Mouse (Mus musculus) inflammation-experienced regulatory T-cells, adult 6 months (primary cell): Measurements from ENCODE around the gene Lin28a. TPM values are rescaled to one million over a fixed set of nuclear protein-coding genes. Genes with fewer than 3 reads are reported as not detected.
"Not testable (repeated sequence)": the region's sequence is repeated elsewhere in the genome, so short reads cannot be mapped to it uniquely, and the experiment has no call there.

Experiments used
- ATAC-seq: one replicate; pipeline ENCODE4 v1.8.0; 2017
- polyA plus RNA-seq, 3 experiments: library from polyadenylated mRNA; unstranded; fragments of 100-300 nt; shearing (Covaris generic); gene quantifications; one replicate each; pipeline ENCODE4 v1.2.1; 2017

Lin28a gene
- polyA plus RNA-seq, 3 experiments from 2014 or later, result 0.16 TPM; not detected in 2

DNA sequence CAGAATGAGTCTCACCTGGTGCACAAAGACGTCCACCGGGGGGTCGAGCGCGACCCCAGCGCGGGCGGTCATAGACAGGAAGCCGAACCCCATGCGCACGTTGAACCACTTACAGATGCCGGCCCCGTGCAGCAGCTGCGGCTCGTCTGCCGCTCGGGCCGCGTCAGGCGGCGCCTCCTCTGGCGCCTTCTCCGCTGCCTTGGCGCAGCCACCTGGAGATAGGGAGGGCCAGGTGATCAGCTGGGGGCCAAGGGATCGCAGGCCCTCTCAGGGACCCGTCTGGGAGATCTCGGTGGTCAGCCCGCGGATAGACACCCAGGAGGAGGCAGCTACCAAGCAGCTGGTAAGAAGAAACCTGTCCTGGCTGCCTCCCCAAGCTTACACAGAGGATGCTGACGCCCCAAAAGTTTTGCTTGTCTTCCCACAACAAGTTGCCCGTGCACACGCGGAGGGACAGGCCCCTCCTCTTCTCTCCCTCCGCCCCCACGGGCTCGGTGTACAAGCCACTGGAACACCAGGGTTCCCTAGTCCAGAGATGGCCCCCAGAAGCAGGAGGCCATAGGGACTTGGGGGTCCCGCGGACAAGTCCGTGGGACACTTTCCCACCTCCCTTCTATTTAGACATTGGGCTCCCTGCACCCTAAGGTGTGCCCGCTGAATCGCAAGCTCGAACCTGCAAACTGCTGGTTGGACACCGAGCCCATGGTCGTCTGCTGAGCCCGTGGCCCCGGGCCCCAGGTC is 433 bp downstream of the Lin28a start:
- no peak for ATAC-seq

GRCm38 (mm10) chr4:134017201-134017865 is 1.3 kb downstream of the Lin28a start:
- ATAC-seq, result no peak

- no peak for ATAC-seq
Measured at GRCm38 (mm10) chr4:134016767-134017166, 1.9 kb downstream of the Lin28a start.

GRCm38 (mm10) chr4:134016208-134016607 is 2.4 kb downstream of the Lin28a start:
- no peak for ATAC-seq

- no peak for ATAC-seq
Measured at GRCm38 (mm10) chr4:134012858-134013528, 5.6 kb downstream of the Lin28a start.

DNA sequence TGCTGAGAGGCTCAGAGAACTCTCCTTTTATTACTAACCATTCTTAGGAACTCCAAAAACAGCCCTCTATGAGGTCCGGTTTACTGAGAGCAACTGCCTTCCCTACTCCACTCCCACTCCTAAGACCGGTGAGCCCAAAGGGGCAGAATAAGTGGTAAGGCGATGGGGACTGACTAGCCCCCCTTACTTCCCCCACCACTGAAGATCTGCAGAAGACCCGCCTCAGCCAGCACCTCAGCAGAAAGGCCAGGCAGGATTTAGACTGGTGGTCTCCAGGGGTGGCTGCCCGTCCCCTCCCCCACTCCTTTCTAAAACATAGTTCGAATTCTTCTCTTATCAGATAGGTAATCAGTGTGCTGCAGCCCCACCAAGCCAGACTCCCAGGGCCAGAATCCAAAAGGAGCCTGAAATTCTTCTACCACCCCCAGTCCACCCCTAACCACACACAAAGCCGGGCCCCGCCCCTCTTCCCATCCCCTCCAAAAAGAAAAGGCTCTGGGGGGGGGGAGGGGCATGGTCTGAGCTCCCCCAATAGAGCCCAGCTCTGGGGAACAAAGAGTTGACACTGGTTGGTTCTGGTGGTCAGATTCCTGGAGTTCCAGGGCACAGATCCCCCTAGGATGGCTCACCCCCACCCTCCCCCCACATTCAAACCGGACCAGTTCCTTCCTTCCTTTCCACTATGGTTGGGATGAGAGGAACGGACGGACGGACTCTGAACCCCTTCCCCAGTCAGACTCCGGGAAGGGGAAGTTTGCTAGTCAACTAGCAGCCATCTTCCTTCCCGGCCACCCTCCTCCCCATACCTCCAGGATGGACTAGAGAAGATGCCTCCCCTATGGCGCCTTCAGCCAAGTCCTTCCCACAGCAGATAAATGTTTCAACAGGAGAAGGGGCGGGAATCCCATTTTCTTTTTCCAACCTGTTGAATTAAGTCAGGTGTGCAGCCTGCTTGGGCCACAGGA is 6.9 kb downstream of the Lin28a start:
- no peak for ATAC-seq

DNA sequence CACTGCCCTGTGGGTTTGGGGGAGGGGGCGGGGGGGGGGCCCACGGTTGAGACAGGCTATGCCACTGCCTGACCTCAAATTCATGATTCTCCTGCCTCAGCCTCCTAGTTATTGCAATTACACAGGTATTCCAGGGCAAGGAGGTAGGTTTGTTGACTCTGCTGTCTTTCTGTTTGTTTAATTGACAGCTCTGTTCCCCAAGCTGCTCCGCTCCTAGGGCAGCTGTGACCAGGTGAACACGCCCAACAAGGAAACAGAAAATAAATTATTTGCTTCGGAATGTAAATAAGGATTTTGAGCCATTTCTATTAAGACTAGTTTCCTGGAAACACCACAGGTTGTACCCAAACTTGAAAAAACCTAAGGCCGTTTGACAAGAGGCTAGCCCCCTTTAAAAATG is 8.9 kb downstream of the Lin28a start:
- no peak for ATAC-seq

DNA sequence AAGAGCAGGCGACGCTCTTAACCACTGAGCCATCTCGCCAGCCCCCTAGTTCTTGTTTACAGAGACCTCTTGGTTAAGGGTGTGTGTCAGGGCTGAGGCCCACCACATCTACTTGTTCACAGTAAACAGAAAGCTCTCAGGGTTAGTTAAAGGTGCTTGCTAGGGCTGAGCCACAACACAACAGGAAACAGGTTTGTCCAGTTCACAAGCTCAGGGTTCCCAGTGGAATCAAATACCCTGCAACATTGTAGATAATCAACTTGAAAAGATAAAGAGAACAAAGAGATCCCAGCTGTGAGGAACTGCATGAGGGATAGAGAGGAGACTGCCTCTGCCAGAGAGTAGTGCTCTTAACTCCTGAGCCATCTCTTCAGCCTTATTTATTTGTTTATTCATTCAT is 11.8 kb downstream of the Lin28a start:
- ATAC-seq, result no peak

DNA sequence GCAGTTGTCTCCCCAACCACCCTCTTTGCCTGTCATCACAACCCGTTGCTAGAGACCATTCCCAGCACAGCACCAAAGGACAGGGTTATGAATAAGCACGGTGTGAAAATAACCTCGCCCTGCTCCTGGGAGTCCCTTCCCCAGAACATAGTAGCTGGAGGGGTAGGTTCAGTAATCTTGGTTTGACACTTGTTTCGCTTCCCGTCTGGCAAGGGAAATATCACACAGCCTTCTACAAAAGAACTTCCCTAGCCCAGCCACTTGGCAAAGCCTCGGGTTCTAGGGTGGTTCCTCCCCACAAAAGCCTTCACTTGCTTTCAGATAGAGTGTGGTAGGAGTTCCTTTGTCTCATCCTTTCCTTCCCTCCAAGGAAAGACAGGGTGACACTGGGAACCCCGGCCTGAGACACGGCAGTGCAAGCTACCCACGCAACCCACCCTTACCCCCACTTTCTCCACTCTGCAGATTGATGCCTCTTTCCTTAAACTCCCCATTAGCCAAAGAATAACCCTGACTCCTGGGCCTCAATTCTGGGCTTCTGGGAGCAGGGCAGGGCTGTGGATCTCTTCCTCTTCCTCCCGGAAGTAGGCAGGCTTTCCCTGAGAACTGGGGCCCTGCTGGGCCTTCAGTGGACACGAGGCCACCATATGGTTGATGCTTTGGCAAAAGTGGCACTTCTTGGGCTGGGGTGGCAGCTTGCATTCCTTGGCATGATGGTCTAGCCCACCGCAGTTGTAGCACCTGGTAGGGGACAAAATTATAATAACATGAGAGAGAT is 12.9 kb downstream of the Lin28a start:
- ATAC-seq, result no peak

DNA sequence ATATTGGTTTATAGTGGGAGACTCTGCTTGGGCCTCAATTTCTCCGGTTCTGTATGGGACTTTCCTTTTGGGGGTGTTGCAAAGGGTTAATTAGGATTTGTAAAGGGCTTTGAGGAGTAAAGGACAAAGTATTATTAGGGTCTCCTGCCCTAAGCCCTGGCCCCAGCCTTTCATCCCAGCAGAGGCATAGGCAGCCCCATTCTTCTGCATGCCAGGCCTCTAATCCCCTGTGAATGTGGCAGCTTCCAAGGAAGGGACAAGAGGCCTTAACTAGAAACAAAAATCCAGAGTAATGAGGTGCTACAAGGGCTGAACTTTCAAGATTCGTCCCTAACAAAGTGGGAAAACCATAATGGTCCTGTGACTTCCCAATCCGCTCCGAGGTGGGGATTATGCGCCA is 15.7 kb downstream of the Lin28a start:
- ATAC-seq, result no peak

DNA sequence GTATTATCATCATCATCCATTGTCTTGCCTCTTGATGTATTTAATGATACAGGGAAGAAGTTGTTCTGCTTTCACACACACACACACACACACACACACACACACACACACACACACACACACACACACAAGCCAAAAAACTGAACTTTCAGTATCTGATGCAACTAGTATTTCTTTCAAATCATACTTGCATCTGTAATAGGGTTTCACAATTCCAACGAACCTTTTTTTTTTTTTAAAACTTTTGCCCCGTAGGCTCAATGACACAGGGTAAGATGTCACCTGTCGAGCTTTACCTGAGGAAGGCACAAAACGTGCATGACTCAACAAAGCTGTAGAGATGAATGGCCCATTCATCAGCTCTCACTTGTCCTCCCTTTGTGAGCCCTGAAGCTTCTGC is 16.4 kb downstream of the Lin28a start:
- ATAC-seq, result no peak

- ATAC-seq, result no peak
Measured at GRCm38 (mm10) chr4:134001710-134002109, 16.9 kb downstream of the Lin28a start.

DNA sequence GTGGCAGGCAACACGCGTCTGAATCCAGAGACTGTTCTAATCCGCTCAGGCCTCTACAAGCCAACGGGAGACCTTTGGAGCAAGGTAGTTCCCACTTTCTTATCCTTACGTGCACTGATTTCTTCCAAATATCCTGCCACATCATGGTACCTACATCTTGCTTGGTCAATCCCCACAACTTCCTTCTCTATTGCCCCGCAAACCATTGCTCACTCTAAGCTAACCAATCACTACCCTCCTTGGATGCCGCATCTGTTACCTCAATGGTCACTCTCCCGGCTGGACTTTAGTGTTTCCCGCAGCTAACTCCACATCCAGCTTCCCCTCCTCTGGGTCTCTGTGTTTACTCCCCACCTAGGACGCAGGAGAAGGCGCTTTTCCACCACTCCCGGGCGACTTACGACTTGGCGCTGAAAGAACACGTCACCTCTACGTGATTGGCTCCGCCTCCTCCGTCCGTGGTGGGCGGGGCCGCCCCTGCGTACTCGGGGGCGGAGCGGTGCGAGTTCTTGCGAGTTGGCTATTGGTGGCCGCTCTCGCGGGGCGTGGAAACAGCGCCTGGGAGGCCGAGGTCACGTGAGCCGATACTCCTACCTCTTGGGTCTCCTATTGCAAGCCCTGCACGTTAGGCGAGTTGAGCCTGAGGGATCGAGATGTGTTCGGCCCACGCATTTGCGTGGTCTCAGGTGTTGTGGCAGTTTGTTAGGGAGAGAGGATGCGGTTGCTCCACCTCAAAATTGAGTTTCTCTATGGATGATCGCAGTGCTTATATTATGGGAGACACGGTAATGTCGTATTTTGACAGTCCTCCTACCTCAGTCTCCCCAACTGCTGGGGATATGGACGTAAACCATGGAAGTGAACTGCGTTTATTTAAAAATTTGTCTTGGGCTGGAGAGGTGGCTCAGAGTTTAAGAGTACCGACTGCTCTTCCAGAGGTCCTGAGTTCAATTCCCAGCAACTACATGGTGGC is 17.9 kb downstream of the Lin28a start, which contains the start of gene Dhdds:
Dhdds (minus strand) TSS at position 453 of the 973 bp plus-strand sequence.
- ATAC-seq, result peak; percentile 99

DNA sequence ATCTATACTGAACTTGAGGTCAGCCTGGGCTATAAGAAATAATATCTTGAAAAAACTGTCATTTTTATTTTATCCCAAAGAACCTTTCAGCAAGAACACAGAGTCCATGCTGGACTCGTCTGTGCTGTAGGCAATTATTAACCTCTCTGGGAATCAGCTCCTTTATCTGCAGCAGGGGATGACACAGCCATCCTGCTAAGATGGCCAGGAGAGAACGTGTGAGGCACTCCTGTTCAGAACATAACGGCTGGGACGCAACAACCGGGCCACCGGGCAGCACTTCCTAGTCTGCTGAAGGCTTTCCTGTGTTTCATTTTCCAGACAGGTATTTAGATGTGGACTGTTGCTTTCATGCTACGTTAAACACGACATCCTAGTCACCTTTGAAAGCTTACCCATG is 23.9 kb downstream of the Lin28a start:
- ATAC-seq, result no peak

GRCm38 (mm10) chr4:133991087-133991660 is 27.5 kb downstream of the Lin28a start:
- ATAC-seq, result no peak

- no peak for ATAC-seq
Measured at GRCm38 (mm10) chr4:133990035-133990434, 28.6 kb downstream of the Lin28a start.

- not testable (repeated sequence) for ATAC-seq
Measured at GRCm38 (mm10) chr4:133988289-133988688, 30.4 kb downstream of the Lin28a start.

- ATAC-seq, result no peak
Measured at GRCm38 (mm10) chr4:133982936-133983335, 35.7 kb downstream of the Lin28a start.

GRCm38 (mm10) chr4:133980496-133980895 is 38.1 kb downstream of the Lin28a start:
- ATAC-seq, result no peak
